Mouse (Mus musculus) limb, embryonic 10.5 days (tissue): ENCODE data around the gene Map1lc3a. TPM values are rescaled to one million over a fixed set of nuclear protein-coding genes. Genes with fewer than 3 reads are reported as not detected.

Experiments
- DNase-seq: peaks from one replicate; pipeline ENCODE4 v3.0.0-alpha.2; 2017; ENCODE audit warnings: low spot score
- H3K27ac ChIP-seq: fragments of 300-500 bp; sonication (generic); 2 replicates; pipeline ENCODE4 v1.5.1; 2016; ENCODE audit warnings: mild to moderate bottlenecking
- H3K27me3 ChIP-seq: fragments of 300-500 bp; sonication (generic); 2 replicates; pipeline ENCODE4 v1.6.1; 2016; ENCODE audit warnings: low read depth, mild to moderate bottlenecking; ENCODE audit not compliant: poor library complexity, severe bottlenecking
- H3K36me3 ChIP-seq: fragments of 300-500 bp; sonication (generic); 2 replicates; pipeline ENCODE4 v1.6.1; 2016; ENCODE audit warnings: mild to moderate bottlenecking, moderate library complexity
- H3K4me1 ChIP-seq: fragments of 300-500 bp; sonication (generic); 2 replicates; pipeline ENCODE4 v1.6.1; 2016
- H3K4me3 ChIP-seq: fragments of 300-500 bp; sonication (generic); 2 replicates; pipeline ENCODE4 v1.5.1; 2016; ENCODE audit warnings: mild to moderate bottlenecking, moderate library complexity
- H3K9me3 ChIP-seq: fragments of 300-500 bp; sonication (generic); replicated peaks from 2 replicates; pipeline ENCODE4 v1.6.1; 2016; ENCODE audit warnings: mild to moderate bottlenecking
- WGBS: fragments of 180-500 bp; shearing (Covaris S2); methylation state at CpG from one replicate; pipeline ENCODE4 v1.1.7; 2016; 5-methylcytosine and 5-hydroxymethylcytosine counted together
- polyA plus RNA-seq: library from polyadenylated mRNA; unstranded; fragments of >200 nt; fragmentation: Nextera tagmentation; extraction: Ambion mirVana; gene quantifications from 2 replicates; pipeline ENCODE4 v1.2.1, GENCODE M21; 2016

Map1lc3a gene
- polyA plus RNA-seq, 1 experiment from 2014 or later = 102 TPM

GRCm38 (mm10) chr2:155272396-155273170 lies 3.5 kb upstream of the Map1lc3a start:
- no peaks in the 10 kb centered on the region for H3K27me3 ChIP-seq
- no peak for DNase-seq
- no peaks in the 10 kb centered on the region for H3K9me3 ChIP-seq

GRCm38 (mm10) chr2:155273603-155274002 lies 2.5 kb upstream of the Map1lc3a start:
- no peak overlapping the region for H3K27ac ChIP-seq
- H3K4me1 ChIP-seq = peaks cover 24% of the 10 kb centered on the region
- no peaks in the 10 kb centered on the region for H3K9me3 ChIP-seq
- H3K4me3 ChIP-seq = no peak overlapping the region
- no peak for DNase-seq
- WGBS = 90% methylated on average over 8 of the region's 8 CpGs
- H3K36me3 ChIP-seq = peaks cover 13% of the 10 kb centered on the region
- H3K27me3 ChIP-seq = no peaks in the 10 kb centered on the region

More at GRCm38 (mm10) chr2:155272396-155273170, 3.5 kb upstream of the Map1lc3a start:
- Histone ChIP-seq H3K27ac (no peak overlapping the region), H3K4me1 (peaks cover 22% of the 10 kb centered on the region), H3K36me3 (peaks cover 2% of the 10 kb centered on the region; the same call in 1 of the 2 replicates), H3K4me3 (no peak overlapping the region)
- WGBS = 77% methylated on average over 10 of the region's 10 CpGs

GRCm38 (mm10) chr2:155276621-155277175 lies 601 bp downstream of the Map1lc3a start:
- Histone ChIP-seq H3K9me3 (no peaks in the 10 kb centered on the region), H3K27me3 (no peaks in the 10 kb centered on the region), H3K4me1 (peaks cover 24% of the 10 kb centered on the region), H3K4me3 (peak overlapping the region; percentile 96), H3K27ac (peak overlapping the region; percentile 91), H3K36me3 (peaks cover 27% of the 10 kb centered on the region)
- peak; percentile 75 for DNase-seq
- WGBS = 1% methylated on average over 49 of the region's 49 CpGs

GRCm38 (mm10) chr2:155277721-155278120 lies 1.6 kb downstream of the Map1lc3a start:
- H3K4me1 ChIP-seq = peaks cover 24% of the 10 kb centered on the region
- H3K27me3 ChIP-seq = no peaks in the 10 kb centered on the region
- no peak overlapping the region for H3K4me3 ChIP-seq
- no peaks in the 10 kb centered on the region for H3K9me3 ChIP-seq
- DNase-seq = no peak
- H3K27ac ChIP-seq = no peak overlapping the region
- peaks cover 33% of the 10 kb centered on the region for H3K36me3 ChIP-seq
- WGBS = 86% methylated on average over 2 of the region's 2 CpGs

GRCm38 (mm10) chr2:155278361-155278760 lies 2.3 kb downstream of the Map1lc3a start:
- no peak for DNase-seq
- H3K27me3 ChIP-seq = no peaks in the 10 kb centered on the region
- WGBS = 89% methylated on average over 7 of the region's 7 CpGs
- no peak overlapping the region for H3K4me3 ChIP-seq
- no peak overlapping the region for H3K27ac ChIP-seq
- H3K4me1 ChIP-seq = peaks cover 24% of the 10 kb centered on the region
- H3K9me3 ChIP-seq = no peaks in the 10 kb centered on the region
- peaks cover 39% of the 10 kb centered on the region for H3K36me3 ChIP-seq

- no peak for DNase-seq
- no peaks in the 10 kb centered on the region for H3K27me3 ChIP-seq
- H3K4me1 ChIP-seq = peaks cover 24% of the 10 kb centered on the region
- 89% methylated on average over 4 of the region's 4 CpGs for WGBS
- H3K9me3 ChIP-seq = no peaks in the 10 kb centered on the region
- peaks cover 46% of the 10 kb centered on the region for H3K36me3 ChIP-seq
- H3K4me3 ChIP-seq = no peak overlapping the region
- no peak overlapping the region for H3K27ac ChIP-seq
Measured at GRCm38 (mm10) chr2:155279163-155279562, 3.1 kb downstream of the Map1lc3a start.

DNA sequence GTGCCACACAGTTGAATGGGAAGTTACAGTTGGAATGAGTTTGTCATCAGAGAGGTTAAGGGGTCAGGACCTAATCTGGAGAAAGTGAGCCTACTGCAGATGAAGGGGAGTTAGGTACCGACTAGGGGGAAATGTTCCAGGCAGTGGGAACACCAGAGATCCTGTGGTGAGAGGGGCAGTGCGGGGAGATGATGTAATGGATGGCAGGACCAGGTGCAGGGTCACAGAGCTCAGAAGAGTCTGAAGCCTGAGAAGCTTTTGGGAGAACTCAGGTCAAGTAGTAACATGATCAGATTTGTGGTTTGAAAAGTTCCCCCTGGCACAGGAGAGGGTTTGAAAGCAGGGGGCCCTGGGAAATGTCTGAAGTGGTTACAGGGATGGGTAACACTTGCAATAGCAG lies 4.0 kb downstream of the Map1lc3a start:
- Histone ChIP-seq H3K4me1 (peaks cover 24% of the 10 kb centered on the region), H3K36me3 (peaks cover 55% of the 10 kb centered on the region)
- 80% methylated on average over 2 of the region's 2 CpGs for WGBS

GRCm38 (mm10) chr2:155283793-155284192 lies 7.7 kb downstream of the Map1lc3a start:
- Histone ChIP-seq H3K27me3 (no peaks in the 10 kb centered on the region), H3K9me3 (no peaks in the 10 kb centered on the region), H3K4me3 (no peak overlapping the region), H3K27ac (no peak overlapping the region), H3K4me1 (no peaks in the 10 kb centered on the region), H3K36me3 (peaks cover 51% of the 10 kb centered on the region)
- WGBS = 89% methylated on average over 4 of the region's 4 CpGs
- DNase-seq = no peak

More for the DNA sequence above, 4.0 kb downstream of the Map1lc3a start:
- no peaks in the 10 kb centered on the region for H3K27me3 ChIP-seq
- no peak for DNase-seq
- no peaks in the 10 kb centered on the region for H3K9me3 ChIP-seq
- H3K27ac ChIP-seq = no peak overlapping the region
- no peak overlapping the region for H3K4me3 ChIP-seq

GRCm38 (mm10) chr2:155284647-155285046 lies 8.6 kb downstream of the Map1lc3a start:
- H3K9me3 ChIP-seq = no peaks in the 10 kb centered on the region

DNA sequence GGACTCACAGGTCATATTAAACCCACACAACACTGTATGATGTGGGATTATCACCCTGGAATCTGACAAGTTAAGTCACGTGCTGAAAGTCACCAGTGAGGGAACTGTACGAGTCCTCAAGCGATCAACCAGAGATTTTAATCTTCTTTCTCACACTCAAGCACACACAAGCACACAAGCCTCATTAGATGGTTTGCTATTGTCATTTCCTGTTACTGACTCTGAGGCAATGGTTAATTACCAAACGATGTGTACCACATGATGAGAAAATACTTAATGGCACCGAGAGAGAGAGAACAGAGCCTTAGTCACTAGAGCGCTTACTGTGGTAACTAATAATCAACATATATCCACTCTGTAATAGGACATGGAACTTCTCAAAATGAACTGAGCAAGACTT lies 9.6 kb downstream of the Map1lc3a start:
- peaks cover 60% of the 10 kb centered on the region for H3K36me3 ChIP-seq
- H3K4me3 ChIP-seq = no peak overlapping the region
- H3K27me3 ChIP-seq = no peaks in the 10 kb centered on the region
- H3K27ac ChIP-seq = no peak overlapping the region
- DNase-seq = no peak
- H3K9me3 ChIP-seq = no peaks in the 10 kb centered on the region
- 93% methylated on average over 6 of the region's 6 CpGs for WGBS
- H3K4me1 ChIP-seq = no peaks in the 10 kb centered on the region

More at GRCm38 (mm10) chr2:155284647-155285046, 8.6 kb downstream of the Map1lc3a start:
- no peak for DNase-seq
- 78% methylated on average over 7 of the region's 7 CpGs for WGBS
- Histone ChIP-seq H3K27me3 (no peaks in the 10 kb centered on the region), H3K27ac (no peak overlapping the region), H3K4me1 (no peaks in the 10 kb centered on the region), H3K36me3 (peaks cover 52% of the 10 kb centered on the region), H3K4me3 (no peak overlapping the region)

GRCm38 (mm10) chr2:155287456-155288250 lies 11.6 kb downstream of the Map1lc3a start:
- 91% methylated on average over 4 of the region's 4 CpGs for WGBS
- H3K4me3 ChIP-seq = no peak overlapping the region
- no peaks in the 10 kb centered on the region for H3K4me1 ChIP-seq
- no peaks in the 10 kb centered on the region for H3K27me3 ChIP-seq
- no peaks in the 10 kb centered on the region for H3K9me3 ChIP-seq
- H3K27ac ChIP-seq = no peak overlapping the region
- no peak for DNase-seq
- peaks cover 70% of the 10 kb centered on the region for H3K36me3 ChIP-seq

GRCm38 (mm10) chr2:155290066-155290465 lies 14.0 kb downstream of the Map1lc3a start:
- H3K27ac ChIP-seq = no peak overlapping the region
- WGBS = 94% methylated on average over 8 of the region's 8 CpGs
- H3K36me3 ChIP-seq = peaks cover 68% of the 10 kb centered on the region
- H3K27me3 ChIP-seq = no peaks in the 10 kb centered on the region
- no peak for DNase-seq
- H3K4me1 ChIP-seq = no peaks in the 10 kb centered on the region
- H3K4me3 ChIP-seq = no peak overlapping the region
- H3K9me3 ChIP-seq = no peaks in the 10 kb centered on the region

DNA sequence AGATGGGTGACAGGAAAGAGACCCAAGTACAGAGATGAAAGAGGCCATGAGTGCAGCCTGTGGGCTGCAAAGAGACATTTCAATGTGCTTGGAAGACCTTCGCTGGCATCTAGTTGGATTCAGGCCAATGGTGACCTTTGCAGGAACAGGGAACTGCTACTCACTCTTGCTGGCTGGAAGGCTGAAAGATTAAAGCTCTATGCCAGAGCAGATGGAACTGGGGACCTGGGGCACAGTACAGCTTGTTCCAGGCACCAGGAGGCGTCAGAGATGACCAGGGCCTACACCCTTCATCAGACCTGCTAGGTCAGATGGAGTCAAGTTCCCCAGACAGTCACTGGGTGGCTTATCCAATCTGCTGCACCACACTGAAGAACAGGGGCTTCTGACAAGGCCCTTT lies 17.3 kb downstream of the Map1lc3a start:
- Histone ChIP-seq H3K9me3 (no peaks in the 10 kb centered on the region), H3K36me3 (peaks cover 90% of the 10 kb centered on the region), H3K4me1 (no peaks in the 10 kb centered on the region), H3K4me3 (no peak overlapping the region), H3K27me3 (no peaks in the 10 kb centered on the region), H3K27ac (no peak overlapping the region)
- WGBS = 86% methylated on average over 2 of the region's 2 CpGs
- no peak for DNase-seq
